ENCODE assay signal across 16 mouse cellular contexts in genomic region chr13:51974101-51974500, GRCm38 (mm10).
DNase-seq lines count a peak whose midpoint lies in the region; ATAC-seq and TF ChIP-seq lines count a peak whose summit lies in the region.
"Had no signal": no experiment of that assay in that cellular context is flagged by ENCODE, and none has a peak within 500 bp of the region (broad histone marks: within the 10 kb centered on the region; RNA-seq: fewer than 3 reads in every experiment).

No protein-coding gene starts in this region.

- 78% methylated on average over 6 of the region's 6 CpGs for WGBS in hindbrain, embryonic 10.5 days
- WGBS in hindbrain, postnatal 0 days, result 93% methylated on average over 6 of the region's 6 CpGs
- 63% methylated on average over 6 of the region's 6 CpGs for WGBS in lung, embryonic 15.5 days
- 85% methylated on average over 6 of the region's 6 CpGs for WGBS in limb, embryonic 12.5 days
- 91% methylated on average over 5 of the region's 6 CpGs for WGBS in hindbrain, embryonic 11.5 days

- no peak for TF ChIP-seq CTCF in hindbrain, postnatal 0 days (IDR thresholded peaks at IDR 0.05; ENCODE audit: low read depth)

- no peak overlapping the region for H3K4me3 ChIP-seq in hindbrain, embryonic 10.5 days
- no peak overlapping the region for H3K4me3 ChIP-seq in hindbrain, postnatal 0 days (ENCODE audit: low read length)
- H3K4me3 ChIP-seq in lung, embryonic 15.5 days, result no peak overlapping the region
- no peak overlapping the region for H3K4me3 ChIP-seq in limb, embryonic 12.5 days (replicated peaks)
- H3K4me3 ChIP-seq in hindbrain, embryonic 11.5 days (ENCODE audit: low read depth, low read length), result no peak overlapping the region
- H3K4me3 ChIP-seq: midbrain, embryonic 10.5 days; neural tube, embryonic 15.5 days had no signal

- no peak overlapping the region for H3K4me2 ChIP-seq in hindbrain, postnatal 0 days (ENCODE audit: low read depth, low read length)
- no peak overlapping the region for H3K4me2 ChIP-seq in lung, embryonic 15.5 days
- H3K4me2 ChIP-seq in limb, embryonic 12.5 days, result 0 out of 2 replicates have a peak overlapping the region, but pooled peaks have one; percentile 44
- H3K4me2 ChIP-seq in hindbrain, embryonic 11.5 days (replicated peaks; ENCODE audit: low read depth, low read length), result no peak overlapping the region
- H3K4me2 ChIP-seq: neural tube, embryonic 15.5 days had no signal

- no peak for ATAC-seq in hindbrain, postnatal 0 days
- ATAC-seq in lung, embryonic 15.5 days (ENCODE audit: borderline replicate concordance, extremely low read depth, low FRiP score, low TSS enrichment), result no peak
- ATAC-seq in limb, embryonic 12.5 days (ENCODE audit: insufficient number of reproducible peaks, insufficient read depth, low FRiP score, low TSS enrichment, low read depth), result no peak
- no peak for ATAC-seq in hindbrain, embryonic 11.5 days (ENCODE audit: low FRiP score)
- ATAC-seq: Patski had no signal

- 0 out of 2 replicates have a peak, but pooled peaks cover 19% of the 10 kb centered on the region for H3K27me3 ChIP-seq in hindbrain, embryonic 10.5 days (ENCODE audit: insufficient read depth, poor library complexity, severe bottlenecking)
- H3K27me3 ChIP-seq in hindbrain, postnatal 0 days (ENCODE audit: insufficient read depth, low read length), result no peaks in the 10 kb centered on the region
- H3K27me3 ChIP-seq in lung, embryonic 15.5 days, result no peaks in the 10 kb centered on the region
- no peaks in the 10 kb centered on the region for H3K27me3 ChIP-seq in limb, embryonic 12.5 days
- H3K27me3 ChIP-seq in hindbrain, embryonic 11.5 days (ENCODE audit: control insufficient read depth, insufficient read depth, low read length), result no peaks in the 10 kb centered on the region
- H3K27me3 ChIP-seq: neural tube, embryonic 15.5 days; Patski had no signal

- peaks cover 29% of the 10 kb centered on the region for H3K4me1 ChIP-seq in hindbrain, embryonic 10.5 days (replicated peaks)
- 0 out of 2 replicates have a peak, but pooled peaks cover 4% of the 10 kb centered on the region for H3K4me1 ChIP-seq in hindbrain, postnatal 0 days (ENCODE audit: insufficient read depth, low read length)
- peaks cover 59% of the 10 kb centered on the region for H3K4me1 ChIP-seq in lung, embryonic 15.5 days
- H3K4me1 ChIP-seq in limb, embryonic 12.5 days (replicated peaks), result peaks cover 64% of the 10 kb centered on the region
- H3K4me1 ChIP-seq in hindbrain, embryonic 11.5 days (replicated peaks; ENCODE audit: control insufficient read depth, insufficient read depth, low read length), result no peaks in the 10 kb centered on the region; the same call in 1 of the 2 replicates

- H3K9me3 ChIP-seq in hindbrain, embryonic 10.5 days, result peaks cover 8% of the 10 kb centered on the region
- no peaks in the 10 kb centered on the region for H3K9me3 ChIP-seq in hindbrain, postnatal 0 days (ENCODE audit: low read length)
- no peaks in the 10 kb centered on the region for H3K9me3 ChIP-seq in lung, embryonic 15.5 days
- H3K9me3 ChIP-seq in limb, embryonic 12.5 days, result peaks cover 11% of the 10 kb centered on the region
- H3K9me3 ChIP-seq in hindbrain, embryonic 11.5 days (ENCODE audit: control insufficient read depth, low read length), result no peaks in the 10 kb centered on the region
- H3K9me3 ChIP-seq: neural tube, embryonic 15.5 days had no signal

- H3K27ac ChIP-seq in hindbrain, embryonic 10.5 days, result 0 out of 2 replicates have a peak overlapping the region, but pooled peaks have one; percentile 36
- H3K27ac ChIP-seq in hindbrain, postnatal 0 days, result no peak overlapping the region
- peak overlapping the region; percentile 93 for H3K27ac ChIP-seq in lung, embryonic 15.5 days
- peak overlapping the region; percentile 84 for H3K27ac ChIP-seq in limb, embryonic 12.5 days
- H3K27ac ChIP-seq in hindbrain, embryonic 11.5 days (ENCODE audit: low read depth, low read length), result no peak overlapping the region
- H3K27ac ChIP-seq: neural tube, embryonic 15.5 days had no signal

- no peaks in the 10 kb centered on the region for H3K36me3 ChIP-seq in hindbrain, embryonic 10.5 days
- no peaks in the 10 kb centered on the region for H3K36me3 ChIP-seq in hindbrain, postnatal 0 days (ENCODE audit: insufficient read depth, low read length)
- no peaks in the 10 kb centered on the region for H3K36me3 ChIP-seq in lung, embryonic 15.5 days
- H3K36me3 ChIP-seq in limb, embryonic 12.5 days, result no peaks in the 10 kb centered on the region
- H3K36me3 ChIP-seq in hindbrain, embryonic 11.5 days (ENCODE audit: control insufficient read depth, insufficient read depth, low read length), result no peaks in the 10 kb centered on the region
- H3K36me3 ChIP-seq: midbrain, embryonic 10.5 days; neural tube, embryonic 15.5 days had no signal

- DNase-seq in hindbrain, embryonic 10.5 days (ENCODE audit: low spot score), result no peak
- no peak for DNase-seq in hindbrain, postnatal 0 days (ENCODE audit: low spot score)
- no peak for DNase-seq in lung, adult 18-20 months
- DNase-seq in spleen, postnatal 4 days (ENCODE audit: low spot score in 2 of 2), result no peak
- no peak for DNase-seq in hindbrain, embryonic 11.5 days (ENCODE audit: low spot score)
- DNase-seq: adrenal gland, postnatal 36 days; B cell, adult 2 months; cerebellum, adult 9-11 months; gastrocnemius, postnatal 14 days; layer of hippocampus, adult 9-11 months; thymus, postnatal 25 days had no signal

- H3K9ac ChIP-seq in hindbrain, postnatal 0 days (replicated peaks; ENCODE audit: low read length), result no peak overlapping the region
- H3K9ac ChIP-seq in lung, embryonic 15.5 days, result no peak overlapping the region
- no peak overlapping the region for H3K9ac ChIP-seq in limb, embryonic 12.5 days (replicated peaks)
- no peak overlapping the region for H3K9ac ChIP-seq in hindbrain, embryonic 11.5 days (ENCODE audit: low read depth, low read length)
- H3K9ac ChIP-seq: neural tube, embryonic 15.5 days had no signal

Comparison
In these comparisons a context has a peak if more than half of its experiments do, and no peak if none do; other contexts are left out.
1. H3K27ac ChIP-seq: peak in hindbrain, embryonic 10.5 days (single experiment), lung, embryonic 15.5 days (single experiment) and limb, embryonic 12.5 days (single experiment); none in hindbrain, postnatal 0 days (single experiment) and hindbrain, embryonic 11.5 days (single experiment).